Mouse (Mus musculus) midbrain, embryonic 15.5 days (tissue): ENCODE data around the gene Gm10273. TPM values are rescaled to one million over a fixed set of nuclear protein-coding genes. Genes with fewer than 3 reads are reported as not detected.
"Not testable (repeated sequence)": the region's sequence is repeated elsewhere in the genome, so short reads cannot be mapped to it uniquely, and the experiment has no call there.

Experiments
- ATAC-seq: fragments of 200-750 bp; cut with Nextera tagmentation; replicated peaks from 2 replicates; pipeline ENCODE4 v1.8.0; 2017; ENCODE audit warnings: moderate TSS enrichment
- H3K27ac ChIP-seq: fragments of 300-500 bp; sonication (generic); 2 replicates; pipeline ENCODE4 v1.5.1; 2015; ENCODE audit warnings: mild to moderate bottlenecking, inconsistent platforms
- H3K27me3 ChIP-seq: fragments of 300-500 bp; sonication (generic); replicated peaks from 2 replicates; pipeline ENCODE4 v1.6.1; 2015; ENCODE audit warnings: inconsistent platforms
- H3K36me3 ChIP-seq: fragments of 300-500 bp; sonication (generic); replicated peaks from 2 replicates; pipeline ENCODE4 v1.6.1; 2015; ENCODE audit warnings: inconsistent platforms
- H3K4me1 ChIP-seq: fragments of 300-500 bp; sonication (generic); 2 replicates; pipeline ENCODE4 v1.6.1; 2015; ENCODE audit warnings: inconsistent platforms
- H3K4me2 ChIP-seq: fragments of 300-500 bp; sonication (generic); 2 replicates; pipeline ENCODE4 v1.6.1; 2015; ENCODE audit warnings: inconsistent platforms, mild to moderate bottlenecking, moderate library complexity
- H3K4me3 ChIP-seq: fragments of 300-500 bp; sonication (generic); 2 replicates; pipeline ENCODE4 v1.5.1; 2015; ENCODE audit warnings: mild to moderate bottlenecking, inconsistent platforms
- H3K9ac ChIP-seq: fragments of 300-500 bp; sonication (generic); 2 replicates; pipeline ENCODE4 v1.6.1; 2015; ENCODE audit warnings: mild to moderate bottlenecking, inconsistent platforms
- H3K9me3 ChIP-seq: fragments of 300-500 bp; sonication (generic); 2 replicates; pipeline ENCODE4 v1.6.1; 2016; ENCODE audit warnings: inconsistent platforms
- WGBS: fragments of 180-500 bp; shearing (Covaris S2); methylation state at CpG from one replicate; pipeline ENCODE4 v1.1.7; 2015; ENCODE audit warnings: mixed read lengths; 5-methylcytosine and 5-hydroxymethylcytosine counted together
- polyA plus RNA-seq: library from polyadenylated mRNA; unstranded; fragments of >200 nt; fragmentation: Nextera tagmentation; extraction: Ambion mirVana; gene quantifications from 2 replicates; pipeline ENCODE4 v1.2.1, GENCODE M21; 2015

Gm10273 gene
- polyA plus RNA-seq = 2.1 and 9.3 TPM in 2 replicates

DNA sequence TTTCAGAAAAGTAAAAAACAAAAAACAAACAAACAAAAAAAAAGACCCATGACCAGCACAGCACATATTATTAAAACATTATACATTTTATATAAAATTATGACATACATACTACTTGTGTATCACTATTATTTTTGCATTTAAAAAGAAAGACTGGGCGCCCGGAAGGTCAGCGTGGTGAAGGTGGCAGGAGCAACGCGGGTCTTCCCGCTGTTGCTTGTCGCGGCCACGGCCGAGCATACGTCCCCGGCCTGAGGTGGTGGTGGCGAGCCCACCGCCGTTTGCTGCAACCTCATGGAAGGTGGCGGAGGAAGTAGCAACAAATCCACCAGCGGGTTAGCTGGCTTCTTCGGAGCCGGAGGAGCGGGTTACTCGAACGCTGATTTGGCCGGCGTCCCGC, at the start of gene Gm10273:
TSS of gene Gm10273 (plus strand) at position 172 of the 400 bp plus-strand sequence.
- not testable (repeated sequence) for H3K4me3 ChIP-seq, H3K4me1 ChIP-seq, H3K27ac ChIP-seq, H3K9me3 ChIP-seq, ATAC-seq, H3K9ac ChIP-seq, H3K27me3 ChIP-seq, H3K36me3 ChIP-seq, H3K4me2 ChIP-seq
- 87% methylated on average over 14 of the region's 25 CpGs for WGBS

DNA sequence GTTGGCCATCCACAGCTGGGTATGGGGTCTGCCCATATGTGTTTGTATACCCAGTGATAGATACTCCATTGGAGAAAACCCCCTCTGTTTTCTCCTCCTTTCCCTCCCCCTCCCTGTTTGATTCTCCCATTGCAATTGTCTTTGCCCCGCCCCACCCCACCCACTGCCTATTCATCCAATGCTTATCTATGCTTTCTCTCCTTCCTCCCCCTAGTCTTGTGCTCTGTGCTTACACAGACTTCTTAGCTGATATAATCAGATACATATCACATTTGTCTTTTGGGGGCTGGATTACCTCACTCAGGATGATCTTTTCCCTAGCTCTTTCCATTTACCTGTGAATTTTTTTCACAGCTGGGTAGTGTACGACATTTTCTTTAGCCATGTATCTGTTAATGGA, 48.9 kb upstream of the Gm10273 start:
- Histone ChIP-seq H3K4me3 (no peak overlapping the region), H3K27me3 (no peaks in the 10 kb centered on the region), H3K9me3 (no peaks in the 10 kb centered on the region), H3K27ac (no peak overlapping the region), H3K4me2 (no peak overlapping the region), H3K9ac (no peak overlapping the region), H3K36me3 (peaks cover 23% of the 10 kb centered on the region; the same call in 1 of the 2 replicates), H3K4me1 (no peaks in the 10 kb centered on the region)
- 96% methylated on average over 2 of the region's 2 CpGs for WGBS
- no peak for ATAC-seq

DNA sequence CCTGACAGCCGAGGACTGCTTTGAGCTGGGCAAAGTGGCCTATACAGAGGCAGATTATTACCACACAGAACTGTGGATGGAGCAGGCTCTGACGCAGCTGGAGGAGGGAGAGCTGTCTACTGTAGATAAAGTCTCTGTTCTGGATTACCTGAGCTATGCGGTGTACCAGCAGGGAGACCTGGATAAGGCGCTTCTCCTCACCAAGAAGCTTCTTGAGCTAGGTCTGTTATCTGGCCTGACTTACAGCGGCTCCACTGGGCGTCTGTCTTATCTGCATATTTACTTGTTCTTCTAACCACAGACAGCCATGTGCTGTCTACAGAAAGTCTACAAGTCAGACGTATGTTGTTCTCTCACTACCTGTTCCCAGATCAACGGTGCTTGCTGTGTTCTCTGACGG, 47.2 kb upstream of the Gm10273 start:
- Histone ChIP-seq H3K27me3 (no peaks in the 10 kb centered on the region), H3K4me2 (no peak overlapping the region), H3K9me3 (no peaks in the 10 kb centered on the region), H3K27ac (no peak overlapping the region), H3K4me1 (no peaks in the 10 kb centered on the region), H3K4me3 (no peak overlapping the region), H3K36me3 (peaks cover 26% of the 10 kb centered on the region; the same call in 1 of the 2 replicates), H3K9ac (no peak overlapping the region)
- no peak for ATAC-seq
- 96% methylated on average over 9 of the region's 9 CpGs for WGBS

DNA sequence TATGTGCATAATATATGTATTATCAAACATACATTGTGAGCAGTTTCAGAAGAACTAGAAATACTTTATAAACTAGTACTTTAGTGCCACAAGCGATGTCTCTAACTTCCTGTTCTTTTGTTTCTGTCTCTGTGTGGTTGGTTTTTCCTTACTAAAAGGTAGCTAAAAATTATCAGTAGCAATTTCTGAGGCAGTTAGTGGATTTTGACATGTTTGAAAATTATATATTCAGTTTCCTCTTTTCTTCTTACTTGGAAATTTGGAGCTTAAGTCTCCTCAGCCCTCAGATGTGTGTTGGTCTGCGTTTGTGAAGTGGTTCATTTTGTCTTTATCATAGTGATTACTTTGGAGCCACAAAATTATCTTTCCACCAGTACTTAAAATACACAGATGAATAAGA, 45.9 kb upstream of the Gm10273 start:
- 96% methylated on average over 2 of the region's 2 CpGs for WGBS
- no peaks in the 10 kb centered on the region for H3K4me1 ChIP-seq
- H3K4me2 ChIP-seq = no peak overlapping the region
- ATAC-seq = no peak
- H3K27me3 ChIP-seq = no peaks in the 10 kb centered on the region
- H3K9me3 ChIP-seq = no peaks in the 10 kb centered on the region
- H3K4me3 ChIP-seq = no peak overlapping the region
- peaks cover 24% of the 10 kb centered on the region; the same call in 1 of the 2 replicates for H3K36me3 ChIP-seq
- H3K27ac ChIP-seq = no peak overlapping the region
- H3K9ac ChIP-seq = no peak overlapping the region

DNA sequence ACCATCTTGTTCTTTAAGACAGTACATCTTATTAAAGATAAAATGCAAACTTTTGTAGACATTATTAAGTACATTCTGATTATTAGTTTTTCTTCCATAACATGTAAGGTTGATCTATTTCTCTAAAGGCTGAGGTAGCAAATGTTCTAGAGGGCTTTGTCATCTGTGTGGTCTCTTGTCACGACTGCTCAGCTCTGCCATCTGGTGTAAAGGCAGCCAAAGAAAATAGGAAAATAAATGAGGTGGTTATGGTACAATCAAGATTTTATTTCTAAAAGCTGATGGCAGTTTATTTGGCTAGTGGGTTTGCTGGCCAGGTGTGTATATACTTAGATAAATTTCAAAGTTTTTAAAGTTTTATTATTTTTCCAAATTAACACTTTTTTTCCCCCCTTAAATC, 42.4 kb upstream of the Gm10273 start:
- ATAC-seq = no peak

DNA sequence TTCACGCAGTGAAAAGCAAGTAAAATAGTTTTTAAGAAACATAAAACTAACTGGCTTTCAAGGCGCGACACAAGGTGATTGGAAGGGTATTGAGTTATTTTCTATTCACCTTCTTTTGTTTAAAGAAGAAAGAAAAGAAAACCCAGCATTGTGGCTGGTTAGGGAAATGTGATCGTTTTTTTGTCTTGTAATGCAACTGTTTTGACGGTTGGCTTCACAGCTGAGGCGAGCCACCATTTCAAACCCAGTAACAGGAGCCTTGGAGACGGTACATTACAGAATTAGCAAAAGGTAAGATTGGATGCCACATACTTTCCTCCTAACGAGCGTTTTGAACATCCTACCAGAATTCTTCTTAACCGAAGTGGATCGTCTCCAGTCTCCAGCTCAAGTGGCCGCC, 41.3 kb upstream of the Gm10273 start:
- H3K36me3 ChIP-seq = peaks cover 18% of the 10 kb centered on the region; the same call in 1 of the 2 replicates
- 77% methylated on average over 12 of the region's 12 CpGs for WGBS
- H3K4me1 ChIP-seq = no peaks in the 10 kb centered on the region

More for the DNA sequence above, 42.4 kb upstream of the Gm10273 start:
- WGBS = 51% methylated on average over 1 of the region's 1 CpGs
- H3K4me3 ChIP-seq = no peak overlapping the region
- no peaks in the 10 kb centered on the region for H3K27me3 ChIP-seq
- H3K4me1 ChIP-seq = no peaks in the 10 kb centered on the region
- no peak overlapping the region for H3K27ac ChIP-seq
- no peaks in the 10 kb centered on the region for H3K9me3 ChIP-seq
- no peak overlapping the region for H3K9ac ChIP-seq
- peaks cover 26% of the 10 kb centered on the region; the same call in 1 of the 2 replicates for H3K36me3 ChIP-seq
- no peak overlapping the region for H3K4me2 ChIP-seq

DNA sequence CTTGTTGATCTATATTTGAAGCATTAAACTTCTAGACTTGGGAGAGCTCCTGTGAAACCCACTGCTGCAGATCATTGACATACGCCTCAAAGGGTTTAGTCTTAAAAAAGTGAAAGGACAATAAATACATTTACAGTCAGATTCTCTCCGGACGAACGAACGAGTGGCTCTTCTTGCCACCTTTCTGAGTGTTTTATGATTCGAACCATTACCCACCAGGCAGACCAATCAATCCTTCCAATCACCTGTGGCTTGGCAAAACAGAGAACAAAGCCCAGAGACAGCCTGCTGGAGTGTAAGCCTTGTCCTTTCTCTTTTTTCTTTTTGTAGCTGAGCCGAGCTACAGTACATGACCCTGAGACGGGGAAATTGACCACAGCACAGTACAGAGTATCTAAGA, 40.4 kb upstream of the Gm10273 start:
- H3K9ac ChIP-seq = no peak overlapping the region
- H3K4me3 ChIP-seq = no peak overlapping the region
- H3K36me3 ChIP-seq = peaks cover 18% of the 10 kb centered on the region; the same call in 1 of the 2 replicates
- H3K4me1 ChIP-seq = no peaks in the 10 kb centered on the region
- no peaks in the 10 kb centered on the region for H3K9me3 ChIP-seq
- 89% methylated on average over 8 of the region's 8 CpGs for WGBS
- no peak for ATAC-seq
- H3K27me3 ChIP-seq = no peaks in the 10 kb centered on the region
- no peak overlapping the region for H3K27ac ChIP-seq
- no peak overlapping the region for H3K4me2 ChIP-seq

More for the DNA sequence above, 41.3 kb upstream of the Gm10273 start:
- no peak for ATAC-seq
- Histone ChIP-seq H3K27ac (no peak overlapping the region), H3K9me3 (no peaks in the 10 kb centered on the region), H3K4me3 (no peak overlapping the region), H3K4me2 (no peak overlapping the region), H3K27me3 (no peaks in the 10 kb centered on the region), H3K9ac (no peak overlapping the region)

DNA sequence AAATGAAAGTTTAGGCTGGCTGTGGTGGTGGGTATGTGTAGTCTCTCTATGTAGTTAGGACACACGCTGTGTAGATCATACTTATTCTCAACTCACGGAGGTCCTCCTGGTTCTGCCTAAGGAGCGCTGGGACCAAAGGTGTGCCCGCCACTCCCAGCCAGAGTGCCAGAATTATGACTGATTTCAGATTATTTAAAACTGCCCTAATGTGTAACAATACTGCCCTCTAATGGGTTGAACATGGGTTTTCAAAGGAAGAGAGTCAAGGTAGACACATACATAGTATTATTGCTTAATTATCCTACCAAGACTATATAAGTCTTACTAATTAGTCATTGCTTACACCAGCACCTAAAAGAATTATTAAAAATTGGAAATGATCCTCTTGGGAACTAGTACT, 36.7 kb upstream of the Gm10273 start:
- no peak overlapping the region for H3K4me3 ChIP-seq
- 86% methylated on average over 4 of the region's 4 CpGs for WGBS
- no peaks in the 10 kb centered on the region for H3K9me3 ChIP-seq
- ATAC-seq = no peak
- no peaks in the 10 kb centered on the region for H3K4me1 ChIP-seq
- H3K27me3 ChIP-seq = no peaks in the 10 kb centered on the region
- no peak overlapping the region for H3K4me2 ChIP-seq
- H3K36me3 ChIP-seq = peaks cover 20% of the 10 kb centered on the region
- no peak overlapping the region for H3K9ac ChIP-seq
- no peak overlapping the region for H3K27ac ChIP-seq

DNA sequence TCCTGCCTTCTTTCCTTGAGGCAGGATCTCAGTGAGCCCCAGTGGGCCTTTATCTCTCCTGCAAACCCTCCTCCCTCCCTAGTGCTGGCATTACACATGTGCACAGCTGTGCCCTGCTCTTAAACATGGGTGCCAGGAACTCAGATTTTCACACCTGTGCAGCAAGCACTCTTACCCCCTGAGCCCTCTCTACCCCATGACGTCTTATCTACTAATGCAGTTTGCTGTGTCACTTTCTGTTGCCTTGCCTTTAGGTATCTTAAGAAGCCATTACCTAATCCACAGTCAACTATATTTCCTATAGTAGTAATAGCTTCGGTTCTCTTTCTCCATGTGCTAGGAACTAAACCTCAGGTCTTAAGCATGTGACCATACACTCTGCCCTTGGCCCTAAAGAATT, 32.2 kb upstream of the Gm10273 start:
- no peak overlapping the region for H3K4me3 ChIP-seq
- H3K27ac ChIP-seq = no peak overlapping the region
- WGBS = 98% methylated on average over 2 of the region's 2 CpGs
- H3K9me3 ChIP-seq = no peaks in the 10 kb centered on the region
- H3K4me1 ChIP-seq = no peaks in the 10 kb centered on the region
- ATAC-seq = no peak
- peaks cover 24% of the 10 kb centered on the region for H3K36me3 ChIP-seq
- H3K4me2 ChIP-seq = no peak overlapping the region
- no peaks in the 10 kb centered on the region for H3K27me3 ChIP-seq
- no peak overlapping the region for H3K9ac ChIP-seq

DNA sequence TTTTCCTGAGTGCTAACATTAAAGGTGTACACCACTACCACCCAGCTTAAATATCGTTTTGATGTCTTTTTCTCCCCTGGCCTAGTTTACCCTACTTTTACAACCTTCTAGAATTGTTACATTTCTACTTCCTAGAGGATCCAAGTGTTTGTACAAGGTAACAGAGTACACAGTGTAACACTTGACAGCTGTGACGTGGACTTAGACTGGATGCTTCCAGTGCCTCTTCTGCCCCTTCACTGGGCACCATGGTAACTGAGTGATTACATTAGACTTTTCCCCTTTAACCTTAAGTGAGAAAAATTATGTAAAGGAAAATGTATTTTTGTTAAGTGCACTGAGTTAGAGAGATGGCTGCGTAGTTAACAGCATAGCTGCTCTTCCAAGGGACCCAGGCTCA, 30.9 kb upstream of the Gm10273 start:
- H3K36me3 ChIP-seq = peaks cover 27% of the 10 kb centered on the region
- H3K4me3 ChIP-seq = no peak overlapping the region
- ATAC-seq = no peak
- 94% methylated on average over 3 of the region's 3 CpGs for WGBS
- H3K27me3 ChIP-seq = no peaks in the 10 kb centered on the region
- H3K4me1 ChIP-seq = no peaks in the 10 kb centered on the region
- H3K9me3 ChIP-seq = no peaks in the 10 kb centered on the region
- no peak overlapping the region for H3K27ac ChIP-seq
- H3K9ac ChIP-seq = no peak overlapping the region
- H3K4me2 ChIP-seq = no peak overlapping the region

DNA sequence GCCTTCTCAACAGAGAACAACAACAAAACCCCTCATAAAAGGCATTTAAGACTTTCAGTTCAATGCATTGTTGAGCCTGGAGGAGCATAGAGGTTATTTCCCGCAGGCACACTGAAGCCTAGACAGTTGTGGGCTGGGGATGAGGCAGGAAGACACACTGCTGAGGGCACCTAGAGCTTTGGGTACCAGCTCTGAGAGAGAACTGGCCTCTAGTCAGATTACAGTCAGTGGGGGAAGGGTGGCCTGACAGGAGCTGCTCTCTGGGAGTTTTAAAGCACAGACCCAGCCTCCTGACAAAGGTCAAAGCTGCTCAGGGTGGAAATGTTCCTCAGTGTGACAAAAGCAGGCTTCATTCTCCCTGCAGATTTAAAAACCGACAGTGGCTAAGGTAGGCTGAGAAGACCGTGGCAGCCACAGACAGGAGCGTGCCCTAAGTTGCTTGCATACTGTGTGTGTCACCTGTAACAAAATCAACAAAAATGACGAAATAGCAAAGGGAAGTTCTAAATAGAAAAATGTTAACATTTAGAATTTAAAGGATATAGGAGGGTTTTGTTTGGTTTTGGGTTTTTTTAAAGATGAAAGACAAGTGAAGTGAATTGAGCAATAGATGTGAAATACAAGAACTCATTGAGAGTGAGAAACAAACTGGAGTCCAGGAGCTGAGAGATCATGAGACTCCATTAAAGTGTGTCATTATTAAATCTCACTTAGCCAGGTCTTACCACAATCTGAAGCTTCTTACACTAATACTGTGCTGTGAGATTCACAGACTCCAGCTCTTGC, 29.4 kb upstream of the Gm10273 start:
- H3K4me2 ChIP-seq = no peak overlapping the region
- H3K36me3 ChIP-seq = peaks cover 33% of the 10 kb centered on the region
- H3K27ac ChIP-seq = no peak overlapping the region
- 74% methylated on average over 5 of the region's 5 CpGs for WGBS
- H3K9me3 ChIP-seq = no peaks in the 10 kb centered on the region
- no peak overlapping the region for H3K4me3 ChIP-seq
- H3K27me3 ChIP-seq = no peaks in the 10 kb centered on the region
- no peak for ATAC-seq
- no peaks in the 10 kb centered on the region for H3K4me1 ChIP-seq
- no peak overlapping the region for H3K9ac ChIP-seq

DNA sequence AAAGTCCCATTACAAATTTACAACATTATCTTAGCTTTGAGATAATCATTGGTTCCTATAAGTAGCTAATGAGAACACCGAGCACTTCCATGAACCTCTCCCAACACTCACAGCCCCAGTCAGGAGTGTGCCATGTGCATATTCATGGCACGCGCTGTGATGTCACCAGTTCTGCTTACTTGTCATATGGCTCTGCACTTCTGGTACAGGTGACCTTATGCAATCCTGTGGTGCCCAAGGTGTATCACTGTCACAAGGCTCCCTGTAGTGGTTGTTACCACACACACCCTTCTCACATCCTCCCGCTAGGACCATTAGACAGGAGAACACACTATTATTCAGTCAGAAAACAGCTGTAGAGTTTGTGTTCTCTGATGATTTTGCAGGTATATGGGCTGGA, 28.7 kb upstream of the Gm10273 start:
- H3K4me2 ChIP-seq = no peak overlapping the region
- H3K27me3 ChIP-seq = no peaks in the 10 kb centered on the region
- H3K4me3 ChIP-seq = no peak overlapping the region
- no peak overlapping the region for H3K9ac ChIP-seq
- H3K9me3 ChIP-seq = no peaks in the 10 kb centered on the region
- peaks cover 33% of the 10 kb centered on the region for H3K36me3 ChIP-seq
- H3K27ac ChIP-seq = no peak overlapping the region
- WGBS = 96% methylated on average over 4 of the region's 4 CpGs
- H3K4me1 ChIP-seq = no peaks in the 10 kb centered on the region
- no peak for ATAC-seq

DNA sequence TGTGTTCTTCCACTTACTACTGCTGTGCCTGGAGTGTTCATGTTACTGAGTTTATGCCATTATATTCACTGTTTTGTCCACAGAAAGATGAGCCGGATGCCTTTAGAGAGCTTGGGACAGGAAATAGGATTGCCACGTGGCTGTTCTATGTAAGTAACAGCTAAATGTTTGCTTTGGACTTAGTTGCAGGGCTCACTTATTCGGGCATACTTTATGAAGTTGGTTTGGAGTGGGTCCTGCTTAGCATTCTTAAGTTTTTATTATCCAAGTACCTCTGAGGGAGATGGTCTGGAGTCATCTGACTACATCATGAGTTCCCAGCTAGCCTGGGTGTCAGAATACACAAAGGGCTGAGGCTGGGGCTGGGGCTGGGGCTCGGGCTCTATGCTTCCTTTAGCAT, 28.2 kb upstream of the Gm10273 start:
- Histone ChIP-seq H3K9me3 (no peaks in the 10 kb centered on the region), H3K4me3 (no peak overlapping the region), H3K9ac (no peak overlapping the region), H3K27me3 (no peaks in the 10 kb centered on the region), H3K36me3 (peaks cover 31% of the 10 kb centered on the region), H3K4me2 (no peak overlapping the region), H3K27ac (no peak overlapping the region), H3K4me1 (no peaks in the 10 kb centered on the region)
- 89% methylated on average over 4 of the region's 4 CpGs for WGBS
- no peak for ATAC-seq
